Mouse (Mus musculus): ENCODE results near the gene Gm49387. TPM values are rescaled to one million over a fixed set of nuclear protein-coding genes. Genes with fewer than 3 reads are reported as not detected.

Gene Gm49387
- polyA plus RNA-seq (2015; fragmentation: Nextera tagmentation; extraction: Ambion mirVana): 0.61 and 1.7 TPM in 2 replicates

- H3K36me3 ChIP-seq: no peaks in the 10 kb centered on the region
- peaks cover 16% of the 10 kb centered on the region for H3K4me1 ChIP-seq (replicated peaks)
- H3K4me2 ChIP-seq: peak within 1 kb of the TSS; percentile 74
- peak within 1 kb of the TSS; percentile 61 for H3K4me3 ChIP-seq
- H3K9ac ChIP-seq: peak within 1 kb of the TSS; percentile 73
- WGBS: 4% methylated on average over 26 of the region's 26 CpGs
- ATAC-seq (ENCODE audit: low FRiP score): no peak; the same call in 1 of the 2 replicates
- H3K27me3 ChIP-seq: no peaks in the 10 kb centered on the region
- H3K9me3 ChIP-seq: no peaks in the 10 kb centered on the region
- peak within 1 kb of the TSS; percentile 89 for H3K27ac ChIP-seq
Measured at GRCm38 (mm10) chr14:31640346-31640889, at the start of gene Gm49387. Gm49387 (minus strand) TSS chr14:31640878.

DNA sequence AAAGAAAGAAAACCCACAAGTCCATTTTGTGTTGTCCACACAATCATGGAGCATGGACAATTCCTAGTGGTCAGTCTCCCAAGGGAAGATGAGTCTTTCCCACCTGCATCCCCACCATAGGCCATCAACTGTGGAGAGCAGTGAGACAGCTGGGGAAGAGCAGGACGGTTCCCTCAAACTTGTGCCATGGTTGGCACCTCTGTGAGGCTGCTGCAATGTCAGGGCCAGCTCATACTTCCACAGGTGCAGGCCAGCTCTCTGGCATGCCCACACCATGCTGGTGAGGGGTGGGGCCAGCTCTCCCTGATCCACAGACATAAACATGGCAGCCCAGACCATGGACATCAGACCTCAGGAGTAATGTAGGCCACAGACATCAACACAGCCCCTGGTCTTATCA lies 45.6 kb upstream of the Gm49387 start:
- Histone ChIP-seq H3K4me3 (no peak overlapping the region), H3K9ac (no peak overlapping the region), H3K27me3 (no peaks in the 10 kb centered on the region), H3K4me2 (no peak overlapping the region), H3K9me3 (no peaks in the 10 kb centered on the region), H3K36me3 (no peaks in the 10 kb centered on the region), H3K27ac (no peak overlapping the region), H3K4me1 (replicated peaks) (no peaks in the 10 kb centered on the region)
- ATAC-seq (ENCODE audit: low FRiP score): no peak
- WGBS: 100% methylated on average over 1 of the region's 1 CpGs

GRCm38 (mm10) chr14:31685680-31686079 lies 45.0 kb upstream of the Gm49387 start:
- ATAC-seq (ENCODE audit: low FRiP score): no peak
- WGBS: 87% methylated on average over 10 of the region's 10 CpGs
- Histone ChIP-seq H3K27me3 (no peaks in the 10 kb centered on the region), H3K4me3 (no peak overlapping the region), H3K4me1 (replicated peaks) (no peaks in the 10 kb centered on the region), H3K36me3 (no peaks in the 10 kb centered on the region), H3K9ac (no peak overlapping the region), H3K27ac (no peak overlapping the region), H3K9me3 (no peaks in the 10 kb centered on the region), H3K4me2 (no peak overlapping the region)

DNA sequence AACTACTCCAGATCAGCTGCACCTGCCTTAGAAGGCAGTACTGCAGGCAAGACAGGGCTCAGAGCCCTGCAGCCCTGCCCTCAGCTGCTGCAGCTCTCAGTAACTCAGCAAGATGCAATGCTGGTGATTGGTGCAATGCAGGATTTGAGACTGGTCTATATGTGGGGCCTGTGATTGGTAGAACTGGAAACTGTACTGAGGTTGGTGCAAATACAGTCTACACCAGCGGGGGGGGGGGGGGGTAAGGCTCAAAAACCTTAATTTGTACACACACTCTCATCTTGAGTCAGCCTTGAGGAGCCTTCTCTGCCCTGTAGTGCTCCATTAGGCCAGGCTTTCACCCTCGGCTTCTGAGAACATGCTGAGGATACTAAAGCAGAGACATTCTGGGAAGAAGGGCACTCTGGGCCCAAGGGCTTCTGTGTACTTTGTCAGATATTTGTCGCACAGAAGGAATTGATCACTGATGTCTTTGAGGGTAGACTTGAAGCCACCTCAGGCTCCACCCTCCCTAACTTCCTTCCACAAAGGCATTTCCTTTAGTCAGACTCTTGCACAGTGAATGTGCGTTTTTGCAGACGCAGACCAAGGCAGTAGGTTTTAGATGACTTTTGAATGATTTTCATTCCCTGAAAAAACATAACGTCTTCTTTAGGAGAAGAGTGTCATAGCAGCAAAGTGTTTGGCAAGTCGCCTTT lies 43.8 kb upstream of the Gm49387 start:
- H3K4me2 ChIP-seq: no peak overlapping the region
- H3K9me3 ChIP-seq: no peaks in the 10 kb centered on the region
- no peak overlapping the region for H3K4me3 ChIP-seq
- H3K9ac ChIP-seq: no peak overlapping the region
- no peaks in the 10 kb centered on the region for H3K4me1 ChIP-seq (replicated peaks)
- H3K36me3 ChIP-seq: no peaks in the 10 kb centered on the region
- WGBS: 76% methylated on average over 7 of the region's 7 CpGs
- no peaks in the 10 kb centered on the region for H3K27me3 ChIP-seq
- H3K27ac ChIP-seq: no peak overlapping the region
- no peak for ATAC-seq (ENCODE audit: low FRiP score)

DNA sequence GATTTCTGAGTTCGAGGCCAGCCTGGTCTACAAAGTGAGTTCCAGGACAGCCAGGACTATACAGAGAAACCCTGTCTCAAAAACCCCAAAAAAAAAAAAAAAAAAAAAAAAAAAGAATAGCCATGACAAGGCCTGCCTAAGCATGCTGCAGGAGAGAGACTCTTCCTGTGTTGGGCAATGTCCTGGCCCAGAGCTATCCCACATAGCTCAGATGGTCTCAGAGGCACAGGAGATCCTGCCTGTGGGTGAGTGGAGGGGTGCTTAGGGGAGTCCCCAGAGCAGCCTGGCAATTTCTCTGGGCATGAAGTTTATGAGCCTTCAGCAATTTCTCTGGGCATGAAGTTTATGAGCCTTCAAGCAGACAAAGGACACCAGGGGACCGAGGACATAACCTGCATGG lies 42.9 kb upstream of the Gm49387 start:
- H3K27ac ChIP-seq: no peak overlapping the region
- no peak overlapping the region for H3K4me3 ChIP-seq
- H3K4me2 ChIP-seq: no peak overlapping the region
- no peaks in the 10 kb centered on the region for H3K4me1 ChIP-seq (replicated peaks)
- no peaks in the 10 kb centered on the region for H3K36me3 ChIP-seq
- WGBS: 68% methylated on average over 2 of the region's 2 CpGs
- H3K9ac ChIP-seq: no peak overlapping the region
- no peaks in the 10 kb centered on the region for H3K27me3 ChIP-seq
- ATAC-seq (ENCODE audit: low FRiP score): no peak
- no peaks in the 10 kb centered on the region for H3K9me3 ChIP-seq

DNA sequence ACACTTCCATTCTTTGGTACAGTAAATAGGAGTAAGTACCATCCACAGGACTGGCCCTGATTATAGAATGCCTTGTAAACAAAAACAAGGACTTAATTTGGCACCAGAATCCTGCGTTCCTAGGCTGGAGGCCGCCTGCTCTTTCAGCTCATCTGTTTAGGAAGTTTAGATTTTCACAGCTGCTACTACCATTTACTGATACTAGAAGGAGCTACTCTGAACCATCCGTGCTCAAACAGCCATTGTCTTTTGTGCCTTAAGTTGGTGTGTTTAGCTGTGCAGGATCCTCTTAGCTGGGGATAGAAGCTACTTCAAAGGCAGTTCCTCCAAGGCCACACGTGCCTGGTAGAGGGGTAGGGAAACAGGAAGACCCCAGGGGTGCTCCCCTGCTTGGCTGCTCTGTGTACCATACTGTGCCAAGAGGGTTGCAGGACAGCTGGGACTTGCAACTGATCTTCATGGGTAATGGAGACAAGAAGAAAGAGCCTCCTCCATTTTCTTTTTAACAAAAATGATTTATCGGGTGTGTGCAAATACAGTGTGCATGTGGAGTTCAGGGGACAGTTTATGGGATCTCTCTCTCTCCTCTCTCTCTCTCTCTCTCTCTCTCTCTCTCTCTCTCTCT lies 41.4 kb upstream of the Gm49387 start:
- Histone ChIP-seq H3K36me3 (no peaks in the 10 kb centered on the region), H3K27me3 (no peaks in the 10 kb centered on the region), H3K4me3 (no peak overlapping the region), H3K9me3 (no peaks in the 10 kb centered on the region), H3K9ac (no peak overlapping the region), H3K4me2 (no peak overlapping the region), H3K4me1 (replicated peaks) (no peaks in the 10 kb centered on the region), H3K27ac (no peak overlapping the region)
- no peak for ATAC-seq (ENCODE audit: low FRiP score)
- WGBS: 55% methylated on average over 5 of the region's 5 CpGs

GRCm38 (mm10) chr14:31681291-31681690 lies 40.6 kb upstream of the Gm49387 start:
- Histone ChIP-seq H3K27me3 (no peaks in the 10 kb centered on the region), H3K9me3 (no peaks in the 10 kb centered on the region), H3K27ac (no peak overlapping the region), H3K4me3 (no peak overlapping the region), H3K36me3 (no peaks in the 10 kb centered on the region), H3K9ac (no peak overlapping the region), H3K4me1 (replicated peaks) (no peaks in the 10 kb centered on the region), H3K4me2 (no peak overlapping the region)
- ATAC-seq (ENCODE audit: low FRiP score): no peak
- WGBS: 86% methylated on average over 9 of the region's 9 CpGs

GRCm38 (mm10) chr14:31680656-31681055 lies 40.0 kb upstream of the Gm49387 start:
- ATAC-seq (ENCODE audit: low FRiP score): no peak
- Histone ChIP-seq H3K4me1 (replicated peaks) (no peaks in the 10 kb centered on the region), H3K27ac (no peak overlapping the region), H3K4me3 (no peak overlapping the region), H3K4me2 (no peak overlapping the region), H3K9ac (no peak overlapping the region), H3K27me3 (no peaks in the 10 kb centered on the region), H3K36me3 (no peaks in the 10 kb centered on the region), H3K9me3 (no peaks in the 10 kb centered on the region)
- WGBS: 93% methylated on average over 3 of the region's 3 CpGs

- Histone ChIP-seq H3K27ac (no peak overlapping the region), H3K4me3 (no peak overlapping the region), H3K4me1 (replicated peaks) (peaks cover 28% of the 10 kb centered on the region), H3K36me3 (peaks cover 8% of the 10 kb centered on the region), H3K9me3 (no peaks in the 10 kb centered on the region), H3K4me2 (no peak overlapping the region), H3K9ac (no peak overlapping the region), H3K27me3 (0 out of 2 replicates have a peak, but pooled peaks cover 6% of the 10 kb centered on the region)
- 51% methylated on average over 10 of the region's 10 CpGs for WGBS
- no peak for ATAC-seq (ENCODE audit: low FRiP score)
Measured at GRCm38 (mm10) chr14:31671635-31672320, 31.1 kb upstream of the Gm49387 start.

GRCm38 (mm10) chr14:31669642-31670490 lies 29.2 kb upstream of the Gm49387 start:
- Histone ChIP-seq H3K9ac (no peak overlapping the region), H3K4me1 (replicated peaks) (peaks cover 38% of the 10 kb centered on the region), H3K4me2 (no peak overlapping the region), H3K27ac (peak overlapping the region; percentile 82), H3K4me3 (no peak overlapping the region), H3K9me3 (no peaks in the 10 kb centered on the region), H3K27me3 (0 out of 2 replicates have a peak, but pooled peaks cover 6% of the 10 kb centered on the region), H3K36me3 (peaks cover 10% of the 10 kb centered on the region)
- peak; percentile 60 for ATAC-seq (ENCODE audit: low FRiP score)
- WGBS: 57% methylated on average over 15 of the region's 15 CpGs

DNA sequence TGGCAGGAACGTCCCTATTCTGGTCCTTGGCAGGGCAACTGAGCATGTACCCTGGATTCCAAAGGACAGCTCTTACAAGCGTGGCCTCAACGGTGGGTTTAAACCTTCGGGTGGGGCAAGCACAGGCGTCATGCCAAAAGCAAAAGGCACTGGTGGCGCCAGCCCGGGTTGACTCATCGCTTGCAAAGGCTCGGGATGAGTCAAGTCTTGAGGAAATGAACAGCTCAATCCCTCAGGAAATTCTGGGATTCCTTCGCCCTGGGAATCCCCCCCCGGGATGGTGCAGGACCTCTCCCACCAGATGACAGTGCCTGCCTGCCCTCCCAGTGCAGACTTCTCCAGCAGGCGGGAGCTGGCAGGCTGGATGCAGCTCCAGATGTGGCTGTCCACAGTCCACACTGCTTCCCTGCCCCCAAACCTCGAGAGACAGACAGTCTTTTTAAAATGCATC lies 28.5 kb upstream of the Gm49387 start:
- Histone ChIP-seq H3K27me3 (0 out of 2 replicates have a peak, but pooled peaks cover 6% of the 10 kb centered on the region), H3K4me3 (no peak overlapping the region), H3K27ac (peak overlapping the region; percentile 82), H3K9me3 (no peaks in the 10 kb centered on the region), H3K4me1 (replicated peaks) (peaks cover 45% of the 10 kb centered on the region), H3K9ac (no peak overlapping the region; the same call in 1 of the 2 replicates), H3K36me3 (peaks cover 10% of the 10 kb centered on the region), H3K4me2 (no peak overlapping the region)
- 45% methylated on average over 13 of the region's 13 CpGs for WGBS
- ATAC-seq (ENCODE audit: low FRiP score): peak; percentile 55; the same call in 1 of the 2 replicates
